Mouse (Mus musculus) liver, embryonic 12.5 days (tissue): ENCODE measurements around the gene Eps15l1. TPM values are rescaled to one million over a fixed set of nuclear protein-coding genes. Genes with fewer than 3 reads are reported as not detected.
A peak's percentile ranks its signal among the peaks of the same experiment; 100 is the strongest.

Experiments used
- ATAC-seq: fragments of 200-750 bp; cut with Nextera tagmentation; 2 replicates; pipeline ENCODE4 v1.8.0; 2017; ENCODE audit warnings: moderate number of reproducible peaks, mild to moderate bottlenecking, moderate library complexity
- H3K27ac ChIP-seq: fragments of 300-500 bp; sonication (generic); 2 replicates; pipeline ENCODE4 v1.5.1; 2016; ENCODE audit warnings: mild to moderate bottlenecking
- H3K27me3 ChIP-seq: fragments of 300-500 bp; sonication (generic); replicated peaks from 2 replicates; pipeline ENCODE4 v1.6.1; 2016; ENCODE audit warnings: mild to moderate bottlenecking, moderate library complexity
- H3K36me3 ChIP-seq: fragments of 300-500 bp; sonication (generic); 2 replicates; pipeline ENCODE4 v1.6.1; 2016; ENCODE audit warnings: mild to moderate bottlenecking, moderate library complexity
- H3K4me1 ChIP-seq: fragments of 300-500 bp; sonication (generic); 2 replicates; pipeline ENCODE4 v1.6.1; 2016
- H3K4me2 ChIP-seq: fragments of 300-500 bp; sonication (generic); 2 replicates; pipeline ENCODE4 v1.6.1; 2016; ENCODE audit warnings: mild to moderate bottlenecking, moderate library complexity
- H3K4me3 ChIP-seq: fragments of 300-500 bp; sonication (generic); 2 replicates; pipeline ENCODE4 v1.5.1; 2016; ENCODE audit warnings: mild to moderate bottlenecking, moderate library complexity
- H3K9ac ChIP-seq: fragments of 300-500 bp; sonication (generic); 2 replicates; pipeline ENCODE4 v1.6.1; 2016; ENCODE audit warnings: mild to moderate bottlenecking, moderate library complexity
- H3K9me3 ChIP-seq: fragments of 300-500 bp; sonication (generic); replicated peaks from 2 replicates; pipeline ENCODE4 v1.6.1; 2016; ENCODE audit warnings: mild to moderate bottlenecking, moderate library complexity
- WGBS: fragments of 180-500 bp; shearing (Covaris S2); methylation state at CpG from one replicate; pipeline ENCODE4 v1.1.7; 2016; ENCODE audit not compliant: insufficient replicate concordance; 5-methylcytosine and 5-hydroxymethylcytosine counted together
- polyA plus RNA-seq: library from polyadenylated mRNA; unstranded; fragments of >200 nt; fragmentation: Nextera tagmentation; extraction: Ambion mirVana; gene quantifications from 2 replicates; pipeline ENCODE4 v1.2.1, GENCODE M21; 2016

The Eps15l1 gene
- polyA plus RNA-seq, 1 experiment from 2014 or later = 29.8 TPM

DNA sequence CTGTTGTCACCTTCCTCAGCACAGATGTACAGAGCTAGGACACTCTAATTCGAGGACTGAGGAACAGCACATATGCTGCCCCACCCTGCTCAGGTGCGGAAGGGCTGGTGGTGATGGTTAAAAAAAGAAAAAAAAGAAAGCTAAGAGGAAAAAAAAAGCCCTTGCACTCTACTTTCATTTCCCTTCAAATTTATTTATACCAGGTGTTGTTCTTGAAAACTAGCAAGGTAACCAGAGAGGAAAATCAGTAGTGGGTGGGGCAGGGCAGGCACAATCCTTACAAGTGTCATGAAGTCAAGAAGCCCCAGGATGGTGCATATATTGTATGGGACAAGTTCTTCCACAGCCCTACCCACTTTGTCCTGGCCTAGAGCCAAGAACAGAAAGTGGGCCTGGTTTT, 56.2 kb downstream of the Eps15l1 start:
- peaks cover 95% of the 10 kb centered on the region for H3K36me3 ChIP-seq

DNA sequence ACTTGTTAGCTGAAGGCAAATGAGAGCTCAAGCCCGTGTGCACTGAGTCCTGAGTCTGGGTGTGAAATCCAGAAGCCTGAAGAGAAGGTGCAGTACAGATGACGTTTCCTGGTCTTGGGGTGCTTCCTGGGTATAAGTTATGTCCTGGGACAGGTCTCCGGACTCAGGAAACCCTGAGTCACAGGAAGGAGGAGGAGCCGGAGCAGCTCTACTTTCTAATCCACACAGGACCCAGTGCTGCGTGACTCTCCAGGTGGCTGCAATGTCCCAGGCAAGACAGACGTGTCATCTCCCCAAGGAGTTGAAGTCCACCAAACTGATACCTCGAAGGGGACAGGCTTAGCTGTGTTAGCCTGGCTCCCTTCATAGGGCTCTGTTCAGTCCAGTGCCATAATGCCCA, 57.8 kb downstream of the Eps15l1 start:
- ATAC-seq = no peak
- no peak overlapping the region for H3K27ac ChIP-seq
- H3K36me3 ChIP-seq = peaks cover 91% of the 10 kb centered on the region

More for the DNA sequence above, 56.2 kb downstream of the Eps15l1 start:
- H3K9me3 ChIP-seq = no peaks in the 10 kb centered on the region
- no peak overlapping the region for H3K9ac ChIP-seq
- no peak overlapping the region for H3K27ac ChIP-seq
- no peaks in the 10 kb centered on the region for H3K4me1 ChIP-seq
- H3K27me3 ChIP-seq = no peaks in the 10 kb centered on the region
- WGBS = 90% methylated on average over 2 of the region's 2 CpGs
- ATAC-seq = no peak
- H3K4me2 ChIP-seq = no peak overlapping the region
- no peak overlapping the region for H3K4me3 ChIP-seq

DNA sequence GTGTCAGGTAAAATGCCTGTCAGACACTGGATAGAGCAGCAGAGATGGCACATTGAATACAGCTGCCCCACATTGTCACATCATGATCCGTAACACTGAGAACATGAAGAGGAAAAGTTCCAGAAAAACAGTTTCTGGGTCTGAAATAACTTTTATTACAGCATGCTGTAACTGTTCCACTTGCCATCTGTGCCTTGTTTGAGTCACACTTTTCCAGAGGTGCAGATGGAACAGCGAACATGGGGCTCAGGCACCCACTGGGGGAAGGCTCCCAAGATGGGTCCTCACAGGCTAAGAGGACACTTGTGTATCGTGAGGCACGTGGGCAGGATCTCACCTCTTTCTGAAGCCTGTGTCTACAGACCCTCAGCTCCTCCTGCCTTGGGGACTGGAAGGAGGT, 58.5 kb downstream of the Eps15l1 start:
- H3K4me3 ChIP-seq = no peak overlapping the region
- ATAC-seq = no peak
- no peak overlapping the region for H3K9ac ChIP-seq
- peaks cover 91% of the 10 kb centered on the region for H3K36me3 ChIP-seq
- no peaks in the 10 kb centered on the region for H3K9me3 ChIP-seq
- H3K4me2 ChIP-seq = no peak overlapping the region
- no peaks in the 10 kb centered on the region for H3K4me1 ChIP-seq
- no peak overlapping the region for H3K27ac ChIP-seq
- 87% methylated on average over 4 of the region's 4 CpGs for WGBS
- H3K27me3 ChIP-seq = no peaks in the 10 kb centered on the region

More for the DNA sequence above, 57.8 kb downstream of the Eps15l1 start:
- H3K27me3 ChIP-seq = no peaks in the 10 kb centered on the region
- H3K4me2 ChIP-seq = no peak overlapping the region
- H3K4me3 ChIP-seq = no peak overlapping the region
- no peak overlapping the region for H3K9ac ChIP-seq
- no peaks in the 10 kb centered on the region for H3K4me1 ChIP-seq
- WGBS = 77% methylated on average over 7 of the region's 7 CpGs
- no peaks in the 10 kb centered on the region for H3K9me3 ChIP-seq

DNA sequence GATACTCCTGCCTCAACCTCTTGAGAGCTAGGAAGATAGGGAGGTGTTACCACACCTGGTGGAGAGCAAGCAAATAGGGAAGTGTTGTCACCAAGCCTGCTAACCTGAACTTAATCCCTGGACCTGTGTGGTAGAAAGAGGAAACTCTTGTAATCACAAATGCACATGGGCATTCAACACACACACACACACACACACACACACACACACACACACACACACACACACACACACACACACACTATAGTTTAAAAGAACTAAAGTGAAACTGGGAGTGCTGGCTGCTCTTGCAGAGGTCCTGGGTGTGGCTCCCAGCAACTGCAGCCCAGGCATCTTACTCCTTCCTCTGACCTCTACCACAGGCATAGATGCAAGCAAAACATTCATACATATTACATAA, 61.1 kb downstream of the Eps15l1 start:
- H3K4me3 ChIP-seq = no peak overlapping the region
- H3K27me3 ChIP-seq = no peaks in the 10 kb centered on the region
- no peak overlapping the region for H3K27ac ChIP-seq
- H3K36me3 ChIP-seq = peaks cover 86% of the 10 kb centered on the region
- peaks cover 11% of the 10 kb centered on the region; the same call in 1 of the 2 replicates for H3K4me1 ChIP-seq
- no peak overlapping the region for H3K4me2 ChIP-seq
- no peak overlapping the region for H3K9ac ChIP-seq
- ATAC-seq = no peak
- H3K9me3 ChIP-seq = no peaks in the 10 kb centered on the region

DNA sequence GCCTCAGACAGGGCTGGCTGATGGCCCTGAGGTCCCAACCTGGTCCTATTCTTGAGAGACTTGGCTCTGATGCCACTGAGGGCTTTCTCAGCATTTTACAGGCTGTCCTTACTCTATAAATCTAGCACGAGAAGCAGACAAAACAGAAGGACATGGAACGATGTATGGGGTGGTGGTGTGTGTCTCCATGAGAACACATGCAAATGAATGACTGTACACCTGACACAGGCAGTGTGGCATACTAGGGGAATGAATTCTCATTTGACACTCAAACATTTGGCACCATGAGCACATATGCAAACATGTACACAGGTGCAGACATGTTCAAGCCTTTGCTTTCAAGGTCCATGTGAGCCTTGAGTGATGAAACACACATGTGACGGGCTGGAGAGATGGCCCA, 64.7 kb downstream of the Eps15l1 start:
- no peak overlapping the region for H3K4me3 ChIP-seq
- peaks cover 47% of the 10 kb centered on the region for H3K4me1 ChIP-seq
- H3K9ac ChIP-seq = no peak overlapping the region
- no peak overlapping the region for H3K27ac ChIP-seq
- no peak for ATAC-seq
- H3K36me3 ChIP-seq = peaks cover 50% of the 10 kb centered on the region
- 79% methylated on average over 3 of the region's 3 CpGs for WGBS
- no peaks in the 10 kb centered on the region for H3K9me3 ChIP-seq
- no peak overlapping the region for H3K4me2 ChIP-seq
- 0 out of 2 replicates have a peak, but pooled peaks cover 6% of the 10 kb centered on the region for H3K27me3 ChIP-seq

DNA sequence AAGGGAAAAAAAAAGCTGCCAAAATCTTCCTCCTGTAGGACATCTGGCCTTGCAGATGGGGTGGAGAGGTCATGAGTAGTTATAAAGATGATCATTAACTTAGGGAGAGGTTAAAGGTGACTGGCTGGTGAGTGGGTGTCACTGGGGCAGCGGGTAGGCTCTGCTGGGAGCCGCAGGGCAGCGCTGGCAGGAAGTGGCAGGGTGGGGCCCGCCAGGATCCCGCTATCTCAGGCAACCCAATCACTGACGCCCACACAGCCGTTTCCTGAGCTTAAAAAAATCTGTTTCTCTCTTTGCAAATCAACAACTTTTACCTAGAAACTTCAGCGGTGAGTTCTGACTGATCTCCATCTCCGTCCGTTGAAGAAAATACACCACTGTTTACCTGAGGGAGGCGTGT, 67.0 kb downstream of the Eps15l1 start:
- Histone ChIP-seq H3K36me3 (peaks cover 31% of the 10 kb centered on the region), H3K27me3 (0 out of 2 replicates have a peak, but pooled peaks cover 6% of the 10 kb centered on the region), H3K27ac (peak overlapping the region; percentile 32; the same call in 1 of the 2 replicates), H3K4me3 (no peak overlapping the region), H3K9ac (no peak overlapping the region), H3K4me1 (peaks cover 54% of the 10 kb centered on the region), H3K4me2 (0 out of 2 replicates have a peak overlapping the region, but pooled peaks have one; percentile 6), H3K9me3 (no peaks in the 10 kb centered on the region)
- ATAC-seq = 0 out of 2 replicates have a peak, but pooled peaks have one; percentile 19
- WGBS = 10% methylated on average over 11 of the region's 11 CpGs

DNA sequence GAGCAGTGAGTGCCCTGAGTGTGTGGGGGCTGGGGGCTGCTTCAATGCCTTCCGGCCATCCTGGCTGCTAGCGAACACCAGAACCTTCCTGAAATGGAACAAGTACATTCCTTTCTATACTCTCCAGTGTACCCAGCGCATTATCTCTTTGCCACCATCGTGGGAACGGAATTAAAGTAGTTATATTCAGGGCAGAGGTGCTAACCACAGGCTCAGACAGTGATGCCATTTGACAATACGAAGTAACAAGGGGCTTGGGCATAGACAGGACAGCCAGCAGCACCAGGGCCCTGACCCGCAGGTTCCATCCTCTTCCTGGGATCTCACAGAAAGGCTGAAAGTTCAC, 67.6 kb downstream of the Eps15l1 start:
- 0 out of 2 replicates have a peak, but pooled peaks cover 6% of the 10 kb centered on the region for H3K27me3 ChIP-seq
- 66% methylated on average over 7 of the region's 7 CpGs for WGBS
- H3K4me3 ChIP-seq = no peak overlapping the region
- H3K36me3 ChIP-seq = peaks cover 30% of the 10 kb centered on the region
- peaks cover 54% of the 10 kb centered on the region for H3K4me1 ChIP-seq
- H3K27ac ChIP-seq = peak overlapping the region; percentile 52
- H3K9me3 ChIP-seq = no peaks in the 10 kb centered on the region
- H3K9ac ChIP-seq = no peak overlapping the region
- ATAC-seq = no peak
- no peak overlapping the region for H3K4me2 ChIP-seq

DNA sequence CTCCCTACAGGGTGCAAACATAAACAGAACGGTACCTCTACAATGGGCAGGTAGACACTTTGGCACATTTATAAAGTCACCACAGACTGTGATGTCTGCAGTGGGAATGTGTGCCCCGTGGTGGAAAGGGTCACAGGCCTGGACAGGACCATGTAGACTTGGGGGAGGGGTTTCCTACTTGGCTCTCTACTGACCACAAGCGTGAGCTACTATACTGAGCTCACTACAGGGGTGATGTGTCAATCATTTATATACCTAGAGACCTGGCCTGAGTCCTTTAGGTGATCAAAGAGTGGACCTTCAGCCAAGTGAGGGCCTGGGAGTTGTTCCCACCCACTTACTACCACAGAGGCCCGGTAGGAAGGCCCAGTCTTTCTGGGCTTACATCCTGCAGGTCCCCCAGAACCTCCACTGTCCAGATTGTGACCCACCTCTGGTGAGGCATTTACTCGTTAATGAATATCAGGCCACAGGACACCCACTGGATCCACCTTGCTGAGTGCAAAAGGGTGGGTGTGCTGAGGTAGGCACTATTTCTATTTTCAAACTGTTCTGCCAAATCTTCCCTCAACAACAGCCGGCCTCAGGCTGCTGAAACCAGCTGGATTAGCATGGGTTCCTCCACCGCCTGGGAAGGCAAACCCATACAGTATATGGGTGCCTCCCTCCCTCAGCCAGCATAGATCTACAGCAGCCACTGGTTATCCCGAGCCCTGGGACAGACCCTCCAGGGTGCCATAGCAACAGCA, 68.1 kb downstream of the Eps15l1 start:
- no peak overlapping the region for H3K4me3 ChIP-seq
- H3K4me1 ChIP-seq = peaks cover 55% of the 10 kb centered on the region
- 66% methylated on average over 8 of the region's 8 CpGs for WGBS
- H3K27ac ChIP-seq = peak overlapping the region; percentile 52
- H3K27me3 ChIP-seq = 0 out of 2 replicates have a peak, but pooled peaks cover 6% of the 10 kb centered on the region
- H3K36me3 ChIP-seq = peaks cover 26% of the 10 kb centered on the region
- peak; percentile 42; the same call in 1 of the 2 replicates for ATAC-seq
- H3K4me2 ChIP-seq = no peak overlapping the region
- no peaks in the 10 kb centered on the region for H3K9me3 ChIP-seq
- H3K9ac ChIP-seq = no peak overlapping the region

DNA sequence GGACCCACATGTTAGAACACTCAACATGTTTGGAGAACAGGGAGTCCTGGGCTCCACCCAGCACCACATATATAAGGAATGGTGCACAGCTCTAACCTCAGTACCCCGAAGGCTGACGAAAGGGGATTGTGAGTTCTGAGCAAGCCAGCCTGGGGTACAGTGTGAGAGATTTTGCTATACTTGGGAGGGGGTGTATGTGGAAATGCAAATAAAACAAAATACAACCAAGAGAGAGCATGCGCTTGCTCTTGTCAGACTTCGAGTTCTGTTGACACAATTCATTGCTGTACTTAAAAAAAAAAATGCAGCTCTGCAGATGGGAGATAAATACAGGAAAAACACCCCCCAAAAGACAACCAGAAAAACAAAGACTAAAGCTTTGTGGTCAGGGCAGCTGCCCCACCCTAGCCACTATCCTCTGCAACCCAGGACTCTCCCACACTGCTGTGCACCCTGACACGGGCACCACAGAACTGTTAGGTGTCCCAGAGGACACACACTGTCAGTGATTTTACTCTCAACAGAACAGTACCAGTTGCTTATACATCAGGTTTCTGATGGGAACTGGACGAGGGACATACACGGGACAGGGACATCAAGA, 69.8 kb downstream of the Eps15l1 start:
- ATAC-seq = no peak
- Histone ChIP-seq H3K27ac (no peak overlapping the region), H3K4me2 (no peak overlapping the region), H3K9ac (no peak overlapping the region), H3K27me3 (0 out of 2 replicates have a peak, but pooled peaks cover 6% of the 10 kb centered on the region), H3K36me3 (peaks cover 17% of the 10 kb centered on the region), H3K4me1 (peaks cover 62% of the 10 kb centered on the region), H3K4me3 (no peak overlapping the region), H3K9me3 (no peaks in the 10 kb centered on the region)
- WGBS = 60% methylated on average over 7 of the region's 7 CpGs

DNA sequence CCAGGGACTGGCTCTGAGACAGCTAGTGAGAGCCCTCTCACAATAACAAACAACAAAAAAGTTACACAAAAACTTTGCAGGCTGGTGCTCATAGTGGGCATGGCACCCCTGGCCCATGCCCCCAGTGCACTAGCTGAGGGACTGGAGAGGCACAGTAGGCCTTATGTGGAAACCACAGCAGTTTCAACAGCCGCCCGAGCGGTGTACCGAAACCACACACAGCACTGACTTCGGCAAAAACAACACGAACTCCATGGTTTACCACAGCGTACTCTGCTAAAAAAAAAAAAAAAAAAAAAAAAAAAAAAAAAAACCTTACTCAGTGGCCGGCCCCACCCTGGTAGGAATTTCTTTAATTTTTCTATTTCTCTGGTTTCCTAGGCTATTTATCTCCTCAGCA, 70.5 kb downstream of the Eps15l1 start:
- Histone ChIP-seq H3K36me3 (peaks cover 12% of the 10 kb centered on the region), H3K9me3 (no peaks in the 10 kb centered on the region), H3K4me2 (no peak overlapping the region), H3K27ac (no peak overlapping the region), H3K4me3 (no peak overlapping the region), H3K4me1 (peaks cover 56% of the 10 kb centered on the region), H3K9ac (no peak overlapping the region), H3K27me3 (0 out of 2 replicates have a peak, but pooled peaks cover 6% of the 10 kb centered on the region)
- 43% methylated on average over 8 of the region's 8 CpGs for WGBS
- ATAC-seq = no peak

DNA sequence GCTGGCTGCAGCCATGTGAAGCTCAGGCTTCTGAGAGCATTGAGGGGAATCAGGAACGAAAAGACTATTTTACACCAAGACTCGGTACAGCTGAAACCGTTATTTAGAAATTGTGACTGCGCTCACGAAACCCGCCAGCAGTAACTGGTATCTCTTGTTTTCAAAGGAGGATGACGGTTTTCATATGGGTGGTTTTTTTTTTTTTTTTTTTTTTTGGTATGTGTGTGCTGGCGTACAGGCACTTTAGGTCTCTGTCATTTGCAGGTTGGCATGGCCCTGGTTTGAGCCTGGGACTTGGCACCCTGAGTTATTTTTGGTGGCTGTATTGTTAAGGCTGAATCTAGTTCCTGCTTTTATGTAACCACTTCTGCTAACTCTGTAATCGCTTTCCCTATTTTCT, 71.4 kb downstream of the Eps15l1 start:
- H3K4me2 ChIP-seq = no peak overlapping the region
- H3K9me3 ChIP-seq = no peaks in the 10 kb centered on the region
- no peak overlapping the region for H3K9ac ChIP-seq
- H3K4me3 ChIP-seq = no peak overlapping the region
- H3K4me1 ChIP-seq = peaks cover 47% of the 10 kb centered on the region
- 77% methylated on average over 9 of the region's 9 CpGs for WGBS
- H3K27me3 ChIP-seq = 0 out of 2 replicates have a peak, but pooled peaks cover 6% of the 10 kb centered on the region
- peaks cover 16% of the 10 kb centered on the region for H3K36me3 ChIP-seq
- no peak overlapping the region for H3K27ac ChIP-seq
- no peak for ATAC-seq

DNA sequence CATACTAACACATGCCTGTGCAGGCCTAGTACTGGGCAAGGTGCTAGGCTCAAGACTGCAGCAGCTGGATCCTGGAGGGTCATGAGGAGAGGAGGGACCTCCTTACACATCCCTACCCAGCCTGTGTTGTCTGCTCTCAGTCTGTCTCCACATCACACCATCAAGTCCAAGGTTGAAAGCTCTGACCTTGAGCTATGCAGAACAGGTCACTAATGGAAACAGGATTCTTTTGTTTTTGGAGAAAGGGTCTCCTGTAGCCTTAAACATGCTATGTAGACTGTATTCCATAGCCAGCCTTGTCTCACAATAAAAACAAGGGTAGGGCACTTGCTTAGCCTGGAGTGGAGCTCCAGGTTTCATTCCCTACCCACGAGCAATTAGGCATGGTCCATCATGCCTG, 72.3 kb downstream of the Eps15l1 start:
- WGBS = 79% methylated on average over 1 of the region's 1 CpGs
- H3K36me3 ChIP-seq = peaks cover 16% of the 10 kb centered on the region
- ATAC-seq = no peak
- 0 out of 2 replicates have a peak, but pooled peaks cover 6% of the 10 kb centered on the region for H3K27me3 ChIP-seq
- H3K4me1 ChIP-seq = peaks cover 38% of the 10 kb centered on the region
- no peak overlapping the region for H3K27ac ChIP-seq
- H3K4me2 ChIP-seq = no peak overlapping the region
- no peak overlapping the region for H3K9ac ChIP-seq
- H3K4me3 ChIP-seq = no peak overlapping the region
- no peaks in the 10 kb centered on the region for H3K9me3 ChIP-seq
